Mouse (Mus musculus) ES-Bruce4 (cell line): Measurements from ENCODE around the gene Epn3.

Experiments used
- CTCF ChIP-seq: IDR thresholded peaks from one replicate; pipeline ENCODE4 v1.8.1; 2011; ENCODE audit warnings: low read depth, low read length
- EP300 ChIP-seq: IDR thresholded peaks from 2 replicates; pipeline ENCODE4 v1.6.1; 2011; ENCODE audit warnings: low read depth, low read length; ENCODE audit not compliant: insufficient read depth
- POLR2A ChIP-seq: IDR thresholded peaks from one replicate; pipeline ENCODE4 v1.8.1; 2011; ENCODE audit warnings: low read length; ENCODE audit not compliant: insufficient read depth

DNA sequence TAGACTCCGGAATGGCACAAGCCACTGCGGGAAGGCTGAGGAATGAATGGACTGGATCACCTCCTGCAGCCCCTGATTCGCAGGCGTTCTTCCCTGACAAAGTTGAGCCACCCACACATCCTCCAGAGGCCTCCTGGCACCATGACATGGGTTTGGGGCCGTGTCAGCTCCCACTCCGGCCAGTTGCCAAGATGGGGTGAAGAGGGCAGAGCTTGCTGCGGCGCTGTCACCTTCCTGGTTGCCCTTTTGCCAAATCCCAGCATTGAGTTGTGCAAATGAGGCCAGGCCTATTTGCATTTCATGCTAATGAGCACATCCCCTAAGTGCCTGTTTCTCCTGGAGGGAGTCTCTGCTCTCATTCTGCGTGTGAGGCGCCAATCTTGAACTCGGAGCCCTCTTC is 24.1 kb downstream of the Epn3 start:
- TF ChIP-seq EP300 (no peak), CTCF (no peak), POLR2A (no peak)
